Mouse (Mus musculus): ENCODE results near the gene Cry2. TPM values are rescaled to one million over a fixed set of nuclear protein-coding genes. Genes with fewer than 3 reads are reported as not detected.

Gene Cry2
- polyA plus RNA-seq (2012; rRNA removed): 31.0 and 32.4 TPM in 2 replicates

DNA sequence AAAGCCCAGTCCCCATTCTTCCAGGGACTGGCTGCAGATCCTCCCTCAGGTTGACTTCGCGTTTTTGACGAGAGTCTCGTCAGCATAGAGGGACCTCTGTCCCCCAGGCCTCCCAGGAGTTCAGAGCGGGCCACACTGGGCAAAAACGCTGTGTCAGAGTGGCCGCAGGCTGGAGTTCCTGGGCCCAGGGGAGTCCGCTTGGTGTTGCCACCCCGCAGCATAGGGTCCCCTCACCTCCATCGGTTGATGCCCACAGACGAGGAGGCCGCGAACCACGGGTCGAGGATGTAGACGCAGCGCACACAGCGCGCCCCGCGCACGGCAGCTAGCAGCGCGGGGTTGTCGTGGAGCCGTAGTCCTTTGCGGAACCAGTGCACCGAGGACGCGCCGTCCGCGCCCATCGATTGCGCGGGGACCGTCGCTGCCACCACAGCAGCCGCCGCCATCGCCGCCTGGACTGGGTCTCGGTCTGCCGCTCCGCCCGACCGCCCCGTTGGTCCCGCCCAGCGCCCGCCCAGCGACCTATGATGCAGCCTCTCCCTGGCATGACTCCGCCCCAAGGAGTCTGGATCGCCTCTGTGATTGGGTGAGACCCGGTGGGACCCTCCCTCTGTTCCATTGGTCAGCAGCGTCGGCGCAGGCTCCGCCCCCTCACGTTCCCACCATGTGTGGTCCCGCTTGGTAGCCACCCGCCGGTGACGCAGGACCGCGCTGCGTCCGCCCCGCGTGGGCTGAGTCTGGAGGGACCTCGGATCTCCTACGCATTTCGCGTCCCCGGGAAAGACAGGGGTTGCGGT, at the start of gene Cry2:
Gene Cry2, minus strand, starts transcription at position 466 of the 797 bp plus-strand sequence.

DNA sequence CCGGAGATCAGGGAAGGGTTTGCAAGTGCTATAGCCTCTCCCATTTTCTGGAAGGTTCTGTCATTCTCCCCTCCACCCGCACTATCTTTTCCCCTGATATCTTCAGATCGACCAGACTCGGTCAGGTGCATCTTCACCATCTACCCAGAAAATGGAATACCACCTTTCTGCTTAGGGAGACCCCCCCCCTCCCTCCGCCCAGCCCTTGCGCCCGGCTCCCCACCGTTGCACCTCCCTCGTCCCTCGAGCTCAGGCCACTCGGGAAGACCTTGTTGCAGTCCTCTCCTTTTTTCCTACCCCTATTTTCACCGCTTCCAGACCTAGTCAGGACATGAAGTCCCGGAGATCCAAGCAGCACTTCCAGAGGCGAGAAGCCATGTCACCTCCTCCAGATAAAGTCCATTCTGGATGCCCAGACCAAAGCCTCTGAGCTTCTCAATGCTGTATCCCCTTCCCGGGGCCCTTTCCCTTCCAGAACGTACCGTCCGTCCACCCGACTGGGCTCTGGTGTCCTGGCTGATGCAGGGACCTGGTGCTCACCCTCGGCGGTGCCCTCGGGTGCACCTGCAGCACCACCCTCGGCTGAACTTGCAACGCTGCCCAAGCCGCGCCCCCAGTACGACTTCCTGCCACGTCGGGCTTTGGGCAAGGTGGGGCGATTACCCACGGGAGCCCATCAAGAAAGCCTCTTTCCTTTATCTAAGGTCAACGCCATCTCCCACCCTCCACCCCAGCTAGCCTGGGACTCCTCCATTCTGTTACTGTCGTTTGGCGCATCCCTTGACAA, 26.3 kb upstream of the Cry2 start, which contains the start of gene Slc35c1:
Gene Slc35c1, minus strand, starts transcription at position 618 of the 787 bp plus-strand sequence.

GRCm38 (mm10) chr2:92401091-92401561, 32.7 kb downstream of the Cry2 start, which contains the start of gene Mapk8ip1:
Gene Mapk8ip1, minus strand, starts transcription at chr2:92401263.

GRCm38 (mm10) chr2:92381901-92382588, 51.8 kb downstream of the Cry2 start, which contains the start of gene 1700029I15Rik:
Gene 1700029I15Rik, plus strand, starts transcription at chr2:92382538.

GRCm38 (mm10) chr2:92374514-92374913, 59.3 kb downstream of the Cry2 start, which contains the start of the genes Pex16 and Large2:
Gene Pex16, plus strand, starts transcription at chr2:92374676.
Gene Large2, minus strand, starts transcription at chr2:92374869.

Other genes with a start within 250 kb of the Cry2 start
- 43.9 and 45.1 TPM in 2 replicates for gene Pex16, start 59.4 kb downstream of the Cry2 start, polyA plus RNA-seq (2012; rRNA removed)
- gene Large2, start 59.2 kb downstream of the Cry2 start, polyA plus RNA-seq (2012; rRNA removed): 1.2 and 1.4 TPM in 2 replicates
- gene 1700029I15Rik, start 51.5 kb downstream of the Cry2 start, polyA plus RNA-seq (2012; rRNA removed): 2.4 and 2.7 TPM in 2 replicates
- 210 and 221 TPM in 2 replicates for gene Mapk8ip1, start 32.8 kb downstream of the Cry2 start, polyA plus RNA-seq (2012; rRNA removed)
- 14.3 and 17.0 TPM in 2 replicates for gene Slc35c1, start 26.5 kb upstream of the Cry2 start, polyA plus RNA-seq (2012; rRNA removed)
- gene Chst1, start 165.7 kb upstream of the Cry2 start, polyA plus RNA-seq (2012; rRNA removed): 55.9 and 60.5 TPM in 2 replicates